Mouse (Mus musculus) kidney, postnatal 4 days (tissue): ENCODE data around the gene Tbxa2r.

Experiments
- DNase-seq, 2 experiments: peaks; one replicate each; pipeline ENCODE4 v3.0.0; 2021; ENCODE audit warnings: mixed read lengths in 2 of 2

Gene Tbxa2r

GRCm38 (mm10) chr10:81321436-81321835 is 7.1 kb upstream of the Tbxa2r start:
- no peak for DNase-seq

GRCm38 (mm10) chr10:81322444-81322843 is 6.1 kb upstream of the Tbxa2r start:
- DNase-seq = no peak

- DNase-seq = no peak
These were observed 5.3 kb upstream of the Tbxa2r start for GRCm38 (mm10) chr10:81323141-81323775.

GRCm38 (mm10) chr10:81323791-81324530 is 4.6 kb upstream of the Tbxa2r start:
- DNase-seq = no peak

- DNase-seq = no peak
These were observed 3.4 kb upstream of the Tbxa2r start for GRCm38 (mm10) chr10:81325176-81325575.

GRCm38 (mm10) chr10:81325781-81326180 is 2.8 kb upstream of the Tbxa2r start:
- DNase-seq = no peak

- DNase-seq = peak; percentile 55 to 71
These were observed 1.7 kb upstream of the Tbxa2r start for GRCm38 (mm10) chr10:81326858-81327257.

GRCm38 (mm10) chr10:81327959-81328358 is 572 bp upstream of the Tbxa2r start:
- DNase-seq = peak; percentile 36 to 60

GRCm38 (mm10) chr10:81329194-81329975 is 854 bp downstream of the Tbxa2r start:
- peak; percentile 71 to 81 for DNase-seq

- peak; percentile 45 to 54 for DNase-seq
These were observed 1.5 kb downstream of the Tbxa2r start for GRCm38 (mm10) chr10:81330007-81330406.

GRCm38 (mm10) chr10:81332277-81332676 is 3.7 kb downstream of the Tbxa2r start:
- no peak for DNase-seq

- DNase-seq = no peak
These were observed 5.8 kb downstream of the Tbxa2r start for GRCm38 (mm10) chr10:81334324-81334723.

GRCm38 (mm10) chr10:81335393-81336340 is 7.1 kb downstream of the Tbxa2r start:
- DNase-seq = peak; percentile 57 to 71

GRCm38 (mm10) chr10:81336558-81336957 is 8.0 kb downstream of the Tbxa2r start:
- DNase-seq = no peak

GRCm38 (mm10) chr10:81340551-81341332 is 12.2 kb downstream of the Tbxa2r start:
- DNase-seq = no peak

GRCm38 (mm10) chr10:81341333-81341949 is 12.9 kb downstream of the Tbxa2r start:
- peak; percentile 88 to 90 for DNase-seq

GRCm38 (mm10) chr10:81342686-81343505 is 14.4 kb downstream of the Tbxa2r start, which contains the start of gene Gipc3:
Gene Gipc3 (minus strand): TSS chr10:81343266.
- no peak for DNase-seq

- no peak for DNase-seq
These were observed 16.1 kb downstream of the Tbxa2r start for GRCm38 (mm10) chr10:81344421-81345161.

- no peak for DNase-seq
These were observed 16.6 kb downstream of the Tbxa2r start for GRCm38 (mm10) chr10:81345162-81345534.
